Mouse (Mus musculus) kidney, adult 10 weeks (tissue): ENCODE data around the gene Ccdc74a. TPM values are rescaled to one million over a fixed set of nuclear protein-coding genes. Genes with fewer than 3 reads are reported as not detected.

Experiments used
- polyA plus RNA-seq: library from polyadenylated mRNA; stranded (reverse); fragments of 350-450 nt; fragmentation: Illumina TruSeq; extraction: RNeasy Lipid Tissue Mini Kit (QIAGEN cat#74804); gene quantifications from one replicate; pipeline ENCODE4 v1.2.3, GENCODE M21; 2014; ENCODE audit warnings: low read depth, low replicate concordance

Ccdc74a gene
- polyA plus RNA-seq = not detected

DNA sequence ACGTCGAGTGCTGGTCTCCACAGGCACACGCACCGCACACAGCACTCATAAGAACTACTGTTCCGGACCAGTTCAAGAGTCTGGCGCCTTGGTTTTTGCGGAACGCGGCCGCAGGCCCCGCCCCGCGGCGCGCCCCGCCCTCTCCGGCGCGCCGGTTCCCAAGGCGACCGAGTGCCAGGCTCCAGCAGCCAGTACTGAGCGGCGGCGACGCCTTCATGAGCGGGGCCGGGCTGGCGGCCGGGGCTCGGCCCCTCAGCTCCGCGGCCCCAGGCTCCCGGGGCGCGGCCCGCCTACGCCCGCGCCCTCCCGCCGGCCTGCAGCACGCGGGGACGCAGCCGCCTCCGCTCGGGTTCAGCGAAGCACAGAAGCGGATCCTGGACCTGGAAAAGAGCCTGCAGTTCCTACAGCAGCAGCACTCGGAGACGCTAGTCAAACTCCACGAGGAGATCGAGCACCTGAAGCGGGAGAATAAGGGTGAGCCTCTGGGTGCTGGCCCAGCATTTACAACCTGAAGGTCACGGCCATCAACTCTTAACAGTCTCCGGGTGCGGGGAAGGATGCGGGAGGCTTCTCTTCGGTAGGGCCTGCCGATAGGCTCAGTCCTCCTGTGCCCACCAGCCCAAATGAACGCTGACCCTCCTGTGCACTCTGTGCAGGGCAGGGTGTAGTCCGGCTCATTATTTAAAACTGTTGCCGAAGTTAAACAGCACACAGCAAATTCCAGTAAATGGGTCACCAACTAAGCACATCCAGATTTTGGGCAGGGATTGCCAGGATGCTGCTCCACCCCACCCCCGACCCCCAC, at the start of gene Ccdc74a:
Gene Ccdc74a (plus strand): TSS at position 161 of the 805 bp plus-strand sequence.

DNA sequence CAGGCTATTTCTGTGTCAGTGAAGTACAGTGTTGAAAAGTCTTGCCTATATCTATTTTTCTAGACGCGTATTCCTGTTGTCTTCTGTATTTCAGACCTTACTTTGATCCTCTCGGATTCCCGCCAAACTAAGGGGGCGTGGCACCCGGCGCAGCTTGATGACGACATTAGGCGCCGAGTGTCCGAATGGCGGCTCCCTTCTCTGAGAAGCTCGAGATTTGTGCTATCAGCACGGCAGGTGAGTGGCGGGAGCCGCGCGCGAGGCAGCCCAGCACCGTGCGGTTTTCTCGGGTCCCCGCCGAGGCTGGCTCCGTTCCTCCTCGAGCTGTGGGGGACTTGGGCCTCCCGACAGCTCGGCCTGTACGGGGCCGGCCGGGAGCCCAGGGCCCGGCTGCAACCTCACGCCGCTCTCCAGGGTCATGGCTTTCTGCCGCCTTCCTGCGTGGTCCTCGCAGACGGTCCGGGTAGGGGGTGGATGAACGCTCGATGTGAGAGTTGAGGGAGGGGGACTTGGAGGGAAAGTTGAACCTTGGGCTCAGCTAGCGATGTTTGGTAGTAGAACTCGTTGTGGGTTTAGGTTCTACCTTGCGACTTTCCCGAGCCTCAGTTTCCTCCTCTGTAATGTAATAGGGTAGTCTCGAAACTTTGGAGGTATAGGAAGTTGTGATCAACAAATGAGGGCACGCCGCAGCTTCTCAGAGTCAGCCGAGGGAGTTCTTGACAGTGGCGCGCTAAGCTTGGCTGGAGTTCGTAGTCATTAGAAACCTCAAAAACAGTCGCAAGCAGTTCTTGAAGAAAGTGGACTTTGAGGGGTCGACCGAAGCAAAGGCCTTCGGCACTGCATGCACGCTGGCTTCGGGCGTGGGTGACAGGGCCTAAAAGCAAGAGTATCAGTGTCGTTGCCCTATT, 26.8 kb upstream of the Ccdc74a start, which contains the start of gene Smpd4:
Gene Smpd4 (plus strand): TSS at position 157 of the 908 bp plus-strand sequence.

Other genes starting within 250 kb of the Ccdc74a start
- 101 TPM for gene Snap29, start 240.5 kb upstream of the Ccdc74a start, polyA plus RNA-seq
- gene Pi4ka, start 240.2 kb upstream of the Ccdc74a start, polyA plus RNA-seq = 27.7 TPM
- gene Crkl, start 194.5 kb upstream of the Ccdc74a start, polyA plus RNA-seq = 22.6 TPM
- 0.32 TPM for gene Aifm3, start 156.9 kb upstream of the Ccdc74a start, polyA plus RNA-seq
- 22.8 TPM for gene Lztr1, start 137.8 kb upstream of the Ccdc74a start, polyA plus RNA-seq
- gene Thap7, start 115.3 kb upstream of the Ccdc74a start, polyA plus RNA-seq = 1.1 TPM
- not detected for gene Lrrc74b, start 85.2 kb upstream of the Ccdc74a start, polyA plus RNA-seq
- gene P2rx6, start 84.6 kb upstream of the Ccdc74a start, polyA plus RNA-seq = not detected
- not detected for gene Slc7a4, start 63.3 kb upstream of the Ccdc74a start, polyA plus RNA-seq
- 17.9 TPM for gene Smpd4, start 27.1 kb upstream of the Ccdc74a start, polyA plus RNA-seq
- 3.7 TPM for gene Med15, start 86.4 kb downstream of the Ccdc74a start, polyA plus RNA-seq
- gene Klhl22, start 113.1 kb downstream of the Ccdc74a start, polyA plus RNA-seq = 11.0 TPM
- not detected for gene Scarf2, start 150.8 kb downstream of the Ccdc74a start, polyA plus RNA-seq
- 1.5 TPM for gene B830017H08Rik, start 186.7 kb downstream of the Ccdc74a start, polyA plus RNA-seq
- gene Car15, start 191.9 kb downstream of the Ccdc74a start, polyA plus RNA-seq = 10.1 TPM
- gene Gm20518, start 245.2 kb downstream of the Ccdc74a start, polyA plus RNA-seq = 0.12 TPM
- not detected for gene Tssk1, start 247.8 kb downstream of the Ccdc74a start, polyA plus RNA-seq